Mouse (Mus musculus) cerebellum, adult (tissue): ENCODE measurements around the gene Olfr1502.
"Not testable (repeated sequence)": the region's sequence is repeated elsewhere in the genome, so short reads cannot be mapped to it uniquely, and the experiment has no call there.

Experiments used
- ATAC-seq: cut with Nextera tagmentation; 2 replicates; pipeline ENCODE4 v1.9.2; 2017; ENCODE audit warnings: mild to moderate bottlenecking, moderate library complexity, mixed read lengths; ENCODE audit not compliant: insufficient number of reproducible peaks, low FRiP score, low TSS enrichment

The Olfr1502 gene

DNA sequence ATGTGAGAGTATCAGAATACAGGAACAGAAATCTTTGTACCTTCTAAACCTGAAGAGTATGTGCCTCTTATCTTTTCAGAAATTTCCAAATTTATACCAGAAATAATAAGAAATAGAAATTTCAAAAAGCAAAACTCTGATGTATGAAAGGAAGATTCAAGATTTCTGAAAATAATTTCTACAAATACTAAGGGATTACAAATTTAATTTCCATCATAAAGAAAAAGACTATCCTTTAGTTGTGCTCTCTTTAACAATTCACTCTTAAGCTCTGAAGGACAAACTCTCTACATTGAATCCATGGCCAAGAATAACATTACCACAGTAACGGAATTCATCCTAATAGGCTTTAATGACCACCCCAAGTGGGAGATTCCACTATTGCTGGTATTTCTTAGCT is at the start of gene Olfr1502:
Gene Olfr1502, plus strand, starts transcription at position 301 of the 400 bp plus-strand sequence.
- ATAC-seq: no peak

DNA sequence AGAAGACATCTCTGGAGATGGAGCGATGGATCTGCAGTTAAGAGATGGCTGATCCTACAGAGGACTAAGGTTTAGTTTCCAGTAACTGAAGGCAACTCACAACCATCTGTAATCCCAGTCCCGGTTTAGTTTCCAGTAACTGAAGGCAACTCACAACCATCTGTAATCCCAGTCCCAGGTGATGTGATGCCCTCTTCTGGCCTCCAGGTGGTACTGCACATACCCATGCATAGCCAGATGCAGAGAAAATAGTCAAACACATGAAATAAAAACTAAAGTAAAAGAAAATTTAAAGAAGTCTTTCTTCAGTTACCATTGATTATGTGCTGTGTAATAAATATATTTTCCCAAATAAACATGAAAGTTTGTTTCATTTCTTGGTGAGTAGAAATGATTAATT is 48.8 kb upstream of the Olfr1502 start:
- no peak for ATAC-seq

DNA sequence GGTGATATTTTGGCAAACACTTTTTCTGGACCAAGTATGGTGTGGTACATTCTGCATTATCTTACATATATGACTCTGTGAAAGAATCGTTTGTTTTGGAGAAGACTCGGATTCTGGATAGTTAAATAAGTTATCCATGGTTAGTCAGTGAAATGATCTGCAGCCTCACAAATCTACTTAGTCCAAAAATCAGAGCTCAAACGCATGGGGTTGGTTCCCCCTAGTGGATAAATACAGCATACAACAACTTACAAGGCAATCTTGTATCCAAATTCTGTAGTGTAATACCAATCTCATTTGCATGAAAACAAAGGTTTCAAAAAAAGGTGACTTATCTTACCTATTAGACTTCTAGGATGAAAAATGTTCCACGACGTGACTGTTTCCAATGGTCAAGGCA is 42.8 kb upstream of the Olfr1502 start:
- ATAC-seq: no peak

DNA sequence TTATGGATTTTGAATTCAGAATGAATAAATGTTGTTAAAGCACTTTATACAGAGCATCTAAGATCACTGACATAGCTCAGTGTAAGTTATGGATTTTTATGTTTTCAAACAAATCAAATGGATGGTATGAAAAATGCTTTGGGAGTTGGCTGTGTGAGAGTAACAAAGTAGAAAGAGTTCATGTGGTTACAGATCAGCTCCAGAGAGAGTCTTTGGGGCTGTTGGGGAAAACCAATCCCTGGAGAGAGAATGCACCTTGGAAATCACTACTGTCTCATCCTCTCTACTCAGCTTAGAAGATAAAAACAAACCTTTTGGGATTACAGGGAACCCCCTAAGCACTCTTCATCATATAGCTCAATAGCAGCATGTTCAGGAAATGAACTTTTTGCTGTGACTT is 42.2 kb upstream of the Olfr1502 start, which contains the start of gene Olfr1499:
Gene Olfr1499, minus strand, starts transcription at position 101 of the 400 bp plus-strand sequence.
- no peak for ATAC-seq

DNA sequence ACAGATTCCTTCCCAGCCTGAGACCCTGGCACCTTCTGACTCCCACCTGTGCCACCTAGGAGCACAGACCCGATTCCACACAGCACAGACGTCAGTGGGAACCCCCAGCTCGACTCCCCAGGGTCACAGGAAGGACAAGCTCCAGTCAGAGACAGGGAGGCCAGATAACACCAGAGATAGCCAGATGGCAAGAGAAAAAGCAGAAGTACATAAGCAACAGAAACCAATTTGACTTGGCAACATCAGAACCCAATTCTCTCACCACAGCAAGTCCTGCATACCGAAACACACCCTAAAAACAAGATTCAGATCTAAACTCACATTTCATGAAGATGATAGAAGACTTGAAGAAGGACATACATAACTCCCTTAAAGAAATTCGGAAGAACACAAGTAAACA is 40.7 kb upstream of the Olfr1502 start:
- no peak for ATAC-seq

DNA sequence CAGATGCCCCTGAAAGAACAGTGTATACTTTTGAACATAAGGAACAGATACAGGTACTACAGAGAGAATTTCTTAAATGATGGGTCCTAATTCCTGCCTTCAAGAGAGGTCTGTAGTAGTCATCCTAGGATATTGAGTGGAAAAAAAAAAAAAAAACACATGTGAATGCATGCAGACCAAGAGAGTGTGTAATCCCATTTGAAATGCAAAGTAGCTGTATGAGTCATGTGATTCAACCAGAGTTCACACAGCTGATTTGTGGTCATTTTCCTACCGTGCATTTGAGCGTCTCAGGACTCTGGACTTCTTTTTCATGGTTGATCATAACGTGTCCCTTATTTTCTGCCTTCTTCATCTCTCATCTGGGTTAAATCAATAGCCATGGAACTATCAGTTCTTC is 33.1 kb upstream of the Olfr1502 start:
- no peak for ATAC-seq

DNA sequence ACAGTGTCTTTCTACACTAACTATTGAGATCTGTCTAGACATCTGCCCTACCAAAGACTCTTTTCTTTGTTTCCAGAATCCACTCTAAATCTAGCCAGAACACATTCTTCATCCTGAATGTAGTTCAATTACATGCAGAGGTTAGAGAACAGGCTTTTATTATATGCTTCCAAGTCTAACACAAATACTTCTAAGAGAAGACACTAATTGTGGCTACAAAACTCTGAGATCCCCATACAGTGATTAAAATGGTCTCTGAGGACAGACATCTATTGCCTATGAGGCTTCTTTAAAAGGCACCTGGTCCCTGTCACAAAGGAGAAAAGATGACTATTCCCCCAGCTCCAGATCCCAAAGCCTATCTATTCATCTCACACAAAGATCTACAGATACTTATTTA is 31.2 kb upstream of the Olfr1502 start, which contains the start of gene Olfr1500:
Gene Olfr1500, minus strand, starts transcription at position 101 of the 400 bp plus-strand sequence.
- ATAC-seq: no peak

DNA sequence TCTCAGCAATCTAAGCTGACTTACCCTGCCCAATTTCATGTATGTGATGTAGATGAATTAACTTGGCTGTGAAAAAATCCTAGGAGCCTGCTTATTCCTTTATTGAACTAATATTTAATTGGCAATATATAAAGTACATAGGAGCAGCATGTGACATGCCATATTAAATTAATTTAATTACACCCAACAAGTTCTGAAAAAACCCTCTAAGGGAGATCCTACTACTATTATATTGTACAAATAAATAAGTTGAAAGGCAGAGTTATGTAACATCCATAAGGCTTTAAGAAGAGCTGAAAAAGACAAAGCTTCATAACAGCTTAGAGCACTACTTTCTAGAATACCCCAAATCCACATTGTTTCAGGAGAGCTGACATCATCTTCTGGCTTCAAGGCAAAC is 11.0 kb upstream of the Olfr1502 start, which contains the start of gene Olfr1501:
Gene Olfr1501, minus strand, starts transcription at position 101 of the 400 bp plus-strand sequence.
- not testable (repeated sequence) for ATAC-seq

DNA sequence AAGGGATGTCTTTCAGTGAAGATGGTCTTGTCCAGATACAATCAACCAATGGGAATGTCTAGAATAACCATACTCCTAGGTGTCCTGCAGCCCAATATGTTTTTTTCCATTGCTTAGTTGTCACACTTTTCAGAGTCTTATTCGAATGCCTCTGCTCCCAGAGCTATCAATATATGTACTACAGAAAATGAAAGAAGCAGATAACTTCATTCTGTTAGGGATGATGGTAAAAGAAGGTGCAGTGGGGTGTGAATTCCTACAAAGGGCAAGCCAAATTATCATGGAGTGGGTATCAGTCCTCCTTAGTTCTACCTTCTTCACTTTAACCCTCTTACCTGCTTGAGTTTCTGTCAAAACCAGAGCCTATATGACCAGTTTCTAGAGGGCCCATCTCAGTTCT is 36.2 kb downstream of the Olfr1502 start, which contains the start of gene Olfr1504:
Gene Olfr1504, minus strand, starts transcription at position 101 of the 400 bp plus-strand sequence.
- ATAC-seq: no peak
